Mouse (Mus musculus) MEL (cell line): ENCODE data around the gene Zbtb1.

Experiments
- CTCF ChIP-seq, 3 experiments: IDR thresholded peaks in 2 of 3; conservative IDR thresholded peaks in 1 of 3; 2 replicates each; pipeline ENCODE4 v1.5.1; 2011 to 2012; ENCODE audit warnings: low read length in 3 of 3, low read depth in 2 of 3, mild to moderate bottlenecking in 2 of 3, improper control_type of control experiment in 1 of 3, inconsistent platforms in 1 of 3, mixed read lengths in 1 of 3, moderate library complexity in 1 of 3; ENCODE audit not compliant: control insufficient read depth in 1 of 3, insufficient read depth in 1 of 3, poor library complexity in 1 of 3, severe bottlenecking in 1 of 3
- POLR2A ChIP-seq, 2 experiments: IDR thresholded peaks; 2 replicates each; pipeline ENCODE4 v1.6.1; 2011 to 2012; ENCODE audit warnings: low read length in 2 of 2, mild to moderate bottlenecking in 2 of 2, control low read depth in 1 of 2, improper control_type of control experiment in 1 of 2, low read depth in 1 of 2, moderate library complexity in 1 of 2; ENCODE audit not compliant: control insufficient read depth in 1 of 2, insufficient read depth in 1 of 2, poor library complexity in 1 of 2

DNA sequence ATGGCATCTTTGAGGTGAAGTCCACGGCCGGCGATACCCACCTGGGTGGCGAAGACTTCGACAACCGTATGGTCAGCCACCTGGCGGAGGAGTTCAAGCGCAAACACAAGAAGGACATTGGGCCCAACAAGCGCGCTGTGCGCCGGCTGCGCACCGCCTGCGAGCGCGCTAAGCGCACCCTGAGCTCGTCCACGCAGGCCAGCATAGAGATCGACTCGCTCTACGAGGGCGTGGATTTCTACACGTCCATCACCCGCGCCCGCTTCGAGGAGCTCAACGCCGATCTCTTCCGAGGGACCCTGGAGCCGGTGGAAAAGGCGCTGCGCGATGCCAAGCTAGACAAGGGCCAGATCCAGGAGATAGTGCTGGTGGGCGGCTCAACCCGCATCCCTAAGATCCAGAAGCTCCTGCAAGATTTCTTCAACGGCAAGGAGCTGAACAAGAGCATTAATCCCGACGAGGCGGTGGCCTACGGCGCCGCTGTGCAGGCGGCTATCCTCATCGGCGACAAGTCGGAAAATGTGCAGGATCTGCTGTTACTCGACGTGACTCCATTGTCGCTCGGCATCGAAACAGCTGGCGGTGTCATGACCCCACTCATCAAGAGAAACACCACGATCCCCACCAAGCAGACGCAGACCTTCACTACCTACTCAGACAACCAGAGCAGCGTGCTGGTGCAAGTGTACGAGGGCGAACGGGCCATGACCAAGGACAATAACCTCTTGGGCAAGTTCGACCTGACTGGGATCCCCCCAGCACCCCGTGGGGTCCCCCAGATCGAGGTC lies 35.3 kb downstream of the Zbtb1 start:
- TF ChIP-seq POLR2A (IDR thresholded peaks at IDR 0.05; ENCODE audit: control insufficient read depth in 1 of 2, insufficient read depth in 1 of 2, low read depth in 1 of 2, low read length in 2 of 2, poor library complexity in 1 of 2) (no peak), CTCF (IDR thresholded peaks at IDR 0.05 in 2 of 3, conservative IDR thresholded peaks at IDR 0.05 in 1 of 3; ENCODE audit: control insufficient read depth in 1 of 3, insufficient read depth in 1 of 3, low read depth in 2 of 3, low read length in 3 of 3, poor library complexity in 1 of 3, severe bottlenecking in 1 of 3) (no peak)
